Mouse (Mus musculus) cerebellum, postnatal 14 days (tissue): Measurements from ENCODE around the gene Sdk2.
A peak's percentile ranks its signal among the peaks of the same experiment; 100 is the strongest.

Source experiments
- DNase-seq, 2 experiments: peaks; one replicate each; pipeline ENCODE4 v3.0.0; 2021; ENCODE audit warnings: mixed read lengths in 2 of 2

Sdk2 gene

DNA sequence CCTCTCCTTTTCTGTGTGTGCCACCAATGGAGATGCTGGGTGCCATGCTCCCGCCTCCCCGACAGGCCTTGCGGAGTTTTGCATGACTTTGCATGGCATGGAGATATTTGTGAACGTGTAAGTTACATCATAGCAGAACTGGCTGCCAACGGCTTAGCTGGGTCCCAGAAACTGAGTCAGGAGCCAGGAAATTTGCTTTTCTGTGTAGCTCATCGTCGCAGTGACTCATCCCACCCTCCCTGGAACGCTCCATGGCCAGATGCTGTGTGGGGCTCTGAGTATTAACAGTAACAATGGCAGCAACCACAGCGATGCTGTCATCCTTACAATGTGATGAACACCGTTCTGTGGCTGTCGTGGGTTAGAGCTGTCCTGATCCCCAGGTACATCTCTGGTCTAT lies 139.6 kb downstream of the Sdk2 start:
- peak in 1 of 2 experiments; percentile 20 for DNase-seq

DNA sequence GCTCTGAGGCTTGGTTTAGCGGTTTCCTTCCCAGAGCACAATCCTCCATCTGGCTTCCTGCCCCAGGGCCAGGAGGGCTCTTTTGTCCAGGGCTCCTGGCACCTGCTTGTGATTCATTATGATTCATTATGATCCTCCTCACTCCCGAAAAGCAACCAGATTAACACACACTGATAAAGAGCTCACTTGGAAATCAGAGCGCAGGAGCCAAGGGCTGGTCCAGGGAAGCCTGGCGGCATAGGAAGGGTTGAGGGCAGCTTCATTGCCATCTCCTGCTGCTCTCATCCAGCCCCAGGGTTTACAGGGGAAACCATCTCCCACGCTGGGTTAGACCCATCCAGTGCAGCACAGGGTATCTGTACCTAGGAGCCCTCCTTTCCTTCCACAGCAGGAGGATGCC lies 143.7 kb downstream of the Sdk2 start:
- peak; percentile 66 to 72 for DNase-seq

DNA sequence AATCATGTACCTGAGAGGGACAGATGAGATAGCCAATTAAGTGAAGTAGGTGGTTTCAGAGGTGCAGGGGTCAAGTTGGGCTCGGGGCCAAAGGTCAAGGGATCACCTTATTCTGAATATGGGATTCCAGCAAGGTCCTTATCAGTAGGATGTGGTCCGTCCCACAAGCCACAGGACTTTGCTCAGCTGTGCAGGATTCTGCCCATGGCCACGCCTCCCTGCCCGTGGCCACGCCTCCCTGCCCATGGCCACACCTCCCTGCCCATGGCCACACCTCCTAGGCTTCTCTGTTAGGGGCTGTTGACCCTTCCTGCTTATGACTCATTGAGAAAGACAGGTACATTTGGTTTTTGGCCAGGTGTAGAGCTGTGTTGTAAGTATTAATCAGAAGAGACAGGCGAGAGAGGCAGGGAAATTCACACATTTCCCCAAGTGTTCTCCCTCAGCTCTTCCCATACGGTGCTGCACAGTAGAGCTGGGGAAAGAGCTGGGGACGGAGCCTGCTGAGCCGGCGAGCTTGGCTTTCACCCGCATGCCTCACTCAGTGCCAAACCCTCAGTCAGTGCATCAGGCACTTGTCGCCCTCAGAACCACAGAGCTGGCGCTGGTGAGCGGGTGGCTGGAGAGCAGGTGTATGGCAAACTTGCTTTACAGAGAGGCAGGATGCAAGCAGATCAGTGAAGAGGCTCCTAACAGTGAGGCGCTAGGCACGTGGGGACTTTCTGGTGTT lies 163.6 kb downstream of the Sdk2 start:
- peak; percentile 44 to 56 for DNase-seq

DNA sequence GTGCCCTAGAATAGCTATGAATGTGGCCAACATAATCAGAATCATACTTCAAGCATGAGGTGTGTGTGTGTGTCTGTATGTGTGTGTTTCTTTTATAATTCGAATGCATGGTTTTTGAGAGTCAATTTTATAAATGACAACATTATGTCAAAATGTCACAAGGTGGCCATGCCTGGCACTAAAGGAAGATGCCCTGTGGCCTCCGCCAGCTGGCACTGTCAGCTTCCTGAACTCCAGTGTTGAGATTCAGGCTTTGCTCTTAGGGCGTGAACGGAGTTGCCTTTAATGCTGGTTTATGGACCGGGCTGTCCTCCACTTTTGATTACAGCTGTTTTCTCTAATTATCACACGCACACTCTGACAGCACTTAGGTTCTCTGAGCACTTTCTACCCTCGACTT lies 164.9 kb downstream of the Sdk2 start:
- DNase-seq = peak; percentile 60 to 64

DNA sequence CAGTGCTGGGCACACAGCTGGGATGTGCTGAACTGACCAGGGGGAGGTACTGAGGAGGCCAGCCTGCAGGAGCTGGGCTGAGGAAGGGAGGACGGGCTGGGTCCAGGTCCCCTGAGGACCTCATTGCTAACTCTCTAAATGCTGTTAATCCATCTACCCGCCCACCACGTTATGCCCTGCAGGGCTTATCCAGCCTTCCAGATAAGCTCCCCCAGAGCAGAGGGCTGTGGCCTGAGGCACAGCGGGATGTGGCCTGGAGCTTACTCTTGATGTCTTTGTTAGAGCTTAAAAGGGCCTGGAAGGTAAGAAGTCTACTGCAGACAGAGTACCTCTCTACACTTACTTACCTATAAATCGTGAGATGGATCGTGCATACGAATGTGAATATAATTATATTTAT lies 168.2 kb downstream of the Sdk2 start:
- DNase-seq = no peak

DNA sequence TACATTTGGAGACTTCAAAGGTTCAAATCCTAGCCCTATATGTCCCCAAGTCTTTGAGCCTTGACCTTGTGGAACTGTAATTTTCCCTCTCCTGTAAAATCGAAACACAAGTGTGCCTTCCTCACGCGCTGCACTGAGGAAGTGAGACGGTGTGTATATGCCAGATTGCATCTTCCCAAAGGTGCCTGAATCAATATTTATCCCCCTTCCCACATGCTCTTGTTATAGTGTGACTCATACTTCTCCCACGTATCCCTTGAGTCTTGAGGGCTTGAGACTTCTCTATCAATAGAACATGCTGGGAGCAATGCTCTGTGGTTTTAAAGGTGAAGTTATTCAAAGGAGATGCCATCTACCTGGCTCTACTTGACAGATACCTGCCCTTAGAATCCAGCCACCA lies 170.8 kb downstream of the Sdk2 start:
- DNase-seq = no peak

DNA sequence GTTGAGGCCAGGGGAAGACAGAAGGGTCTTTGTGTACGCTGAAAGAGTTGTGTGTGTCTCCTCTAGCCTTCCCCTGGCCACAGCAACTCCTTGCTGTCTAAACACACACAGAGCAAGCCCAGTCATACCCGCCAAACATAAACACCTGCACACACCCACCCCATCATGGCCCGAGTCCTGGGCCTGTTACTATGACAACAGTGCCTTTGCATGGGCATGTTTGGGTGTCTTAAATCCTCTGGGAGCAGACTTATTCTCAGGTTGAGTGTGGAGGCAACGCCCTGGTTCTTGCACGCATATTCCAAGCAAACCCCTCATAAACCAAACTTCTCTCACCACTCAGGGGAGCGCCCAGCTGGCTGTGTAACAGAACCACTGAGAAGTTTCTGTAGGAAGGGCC lies 173.9 kb downstream of the Sdk2 start:
- DNase-seq = no peak

DNA sequence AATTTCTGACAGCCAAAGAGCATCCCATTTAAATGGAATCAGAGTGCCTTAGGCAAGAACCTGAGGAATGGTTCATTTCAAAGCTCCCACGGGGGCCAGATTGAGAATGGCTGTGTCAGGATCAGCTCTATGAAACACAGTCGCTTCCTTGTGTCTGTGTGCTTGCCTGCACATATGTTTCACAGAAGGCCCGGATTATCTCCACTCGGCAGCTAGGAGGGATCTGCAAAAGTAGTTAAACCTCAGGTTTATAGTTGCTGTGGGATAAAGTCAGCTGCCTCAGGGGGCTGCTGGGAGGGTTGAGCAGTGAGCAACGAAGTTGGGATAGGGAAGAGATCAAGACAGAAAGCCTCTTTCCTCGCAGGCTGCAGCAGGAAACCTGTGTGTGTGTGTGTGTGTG lies 174.8 kb downstream of the Sdk2 start:
- no peak for DNase-seq

DNA sequence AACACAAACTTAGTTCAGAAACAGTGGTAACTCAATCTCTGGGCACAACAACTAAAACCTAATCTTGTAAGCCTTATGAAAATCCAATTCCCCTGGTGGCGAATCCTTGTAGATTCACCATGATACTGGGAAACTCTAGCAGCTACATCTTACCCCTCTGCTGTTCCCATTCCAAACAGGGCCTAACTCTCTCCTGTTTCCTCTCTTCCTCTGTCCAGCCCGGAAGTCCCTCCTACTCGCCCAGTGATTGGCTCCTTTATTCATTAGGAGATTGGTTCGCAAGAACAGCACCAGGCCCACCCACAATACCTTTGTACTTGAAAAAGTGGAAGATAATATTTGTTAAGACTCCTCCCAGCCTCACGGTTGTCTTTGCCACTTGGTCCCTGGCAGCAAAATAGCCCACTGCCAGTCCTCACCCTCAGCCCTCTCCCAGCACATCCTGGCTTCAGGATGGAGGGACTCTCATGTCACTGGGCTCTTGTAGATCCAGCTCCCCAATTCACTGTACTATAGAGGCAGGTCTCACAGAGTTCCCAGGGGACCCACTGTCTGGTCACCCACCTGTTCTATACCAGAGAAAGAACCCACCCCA lies 178.6 kb downstream of the Sdk2 start:
- DNase-seq = no peak

DNA sequence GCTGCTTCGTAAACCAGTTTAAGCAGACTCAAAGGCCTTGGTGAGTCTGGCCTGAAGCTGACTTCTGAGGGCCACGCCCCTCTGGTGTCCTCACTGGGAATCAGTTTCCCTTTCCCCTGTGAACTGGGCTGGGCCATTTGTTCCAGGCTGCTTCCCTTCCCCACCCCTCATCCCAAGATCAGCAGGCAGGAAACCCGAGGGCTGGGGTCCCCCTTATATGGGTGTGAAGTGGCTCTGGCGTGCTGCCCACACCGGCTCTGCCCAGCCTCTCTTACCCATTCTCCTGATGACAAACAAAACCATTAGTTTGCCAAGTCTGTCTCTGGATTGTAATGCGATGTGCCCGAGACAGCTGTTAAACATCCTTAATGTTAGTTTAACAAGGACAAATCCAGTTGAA lies 180.5 kb downstream of the Sdk2 start:
- DNase-seq = no peak

DNA sequence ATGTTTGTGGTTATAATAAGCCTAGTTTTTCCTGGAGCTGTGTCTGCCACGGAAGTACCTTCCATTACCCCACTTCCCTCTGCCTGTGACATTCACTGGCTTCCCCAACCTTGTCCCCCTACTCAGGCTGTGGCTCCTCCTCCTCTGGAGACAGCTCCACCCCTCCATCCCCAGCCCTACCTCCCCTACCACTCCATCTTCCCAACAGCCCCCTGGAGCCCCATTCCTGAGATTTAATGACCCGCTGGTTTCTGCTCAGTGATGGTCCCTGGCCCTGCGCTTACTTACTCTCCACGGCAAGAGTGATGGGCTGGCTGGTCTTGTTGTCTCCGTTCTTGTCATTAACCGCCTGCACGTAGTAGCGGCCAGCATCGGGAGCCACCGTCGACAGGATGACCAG lies 181.9 kb downstream of the Sdk2 start:
- no peak for DNase-seq

DNA sequence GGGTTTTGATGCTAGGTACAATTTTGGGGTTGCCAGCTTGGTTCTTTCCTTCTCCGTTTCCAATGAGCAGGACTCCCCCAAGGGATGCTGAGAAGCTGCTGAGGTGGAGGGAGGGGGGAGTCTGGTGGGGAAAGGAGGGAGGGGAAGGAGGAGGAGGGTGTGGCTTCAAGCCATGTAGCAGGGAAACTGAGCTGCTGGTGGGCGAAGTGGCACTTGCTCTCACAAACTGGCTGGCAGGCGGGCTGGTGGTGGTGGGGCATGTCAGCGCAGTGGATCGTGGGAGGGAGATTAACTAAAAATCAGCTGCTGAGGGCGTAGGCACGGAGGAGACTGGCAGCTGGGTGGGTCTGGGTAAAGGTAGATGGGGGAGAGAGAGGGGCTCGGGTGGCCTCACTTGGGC lies 183.8 kb downstream of the Sdk2 start:
- no peak for DNase-seq

DNA sequence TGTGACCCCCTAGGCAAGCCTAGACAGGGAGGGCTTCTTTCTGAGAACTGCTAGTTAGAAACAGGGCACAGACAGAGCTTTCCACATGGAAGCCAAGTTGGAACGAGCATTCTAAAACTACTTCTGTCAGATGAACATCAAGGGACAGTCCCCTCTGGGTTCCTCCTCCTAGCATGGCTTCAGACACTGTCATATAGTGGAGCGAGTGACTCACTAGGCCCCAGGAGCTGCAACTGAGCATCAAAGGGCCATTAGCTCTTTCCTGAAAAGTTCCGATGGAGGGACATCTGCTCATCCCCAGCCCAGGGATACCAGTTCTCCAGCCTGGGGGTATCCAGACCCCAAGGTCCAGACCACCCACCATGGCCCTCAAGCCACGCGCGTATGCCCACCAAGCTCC lies 185.0 kb downstream of the Sdk2 start:
- no peak for DNase-seq

DNA sequence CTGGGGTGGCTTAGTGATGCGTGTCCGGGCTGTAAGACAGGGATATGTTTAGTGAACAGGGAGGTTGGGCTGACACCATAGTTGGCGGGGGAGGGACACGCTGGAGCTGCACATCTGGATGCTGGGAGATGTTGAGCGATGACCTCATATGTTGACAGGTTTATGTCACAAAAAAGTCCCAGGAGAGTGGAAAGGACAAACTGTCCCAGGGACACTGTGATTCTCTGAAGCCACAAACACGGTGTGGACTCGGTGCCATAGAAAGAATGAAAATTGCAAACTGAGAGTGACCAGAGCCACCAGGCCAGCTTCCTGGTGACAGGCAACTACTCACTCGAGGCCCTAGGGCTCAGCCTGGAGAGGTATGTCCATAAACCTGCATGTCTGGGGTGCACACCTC lies 199.8 kb downstream of the Sdk2 start:
- DNase-seq = no peak

DNA sequence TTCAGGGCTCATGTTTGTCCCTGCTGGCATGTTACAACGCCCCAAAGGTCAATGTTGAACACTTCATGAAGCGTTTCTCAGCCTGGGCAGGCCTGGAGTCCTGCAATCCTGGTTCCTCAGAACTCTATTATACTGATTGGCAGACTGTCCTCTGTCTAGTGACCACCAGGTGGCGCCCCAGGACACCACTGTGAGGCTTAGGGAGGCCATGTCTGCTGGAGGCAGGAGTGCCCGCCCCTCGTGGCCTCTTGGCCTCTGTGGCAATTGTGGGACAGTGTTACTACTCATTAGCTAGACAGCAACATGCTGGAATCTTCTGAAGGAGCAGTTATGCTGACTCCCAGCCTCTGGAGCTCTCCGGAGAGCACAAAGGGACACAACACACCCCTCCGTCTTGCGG lies 201.2 kb downstream of the Sdk2 start:
- peak; percentile 92 to 95 for DNase-seq

DNA sequence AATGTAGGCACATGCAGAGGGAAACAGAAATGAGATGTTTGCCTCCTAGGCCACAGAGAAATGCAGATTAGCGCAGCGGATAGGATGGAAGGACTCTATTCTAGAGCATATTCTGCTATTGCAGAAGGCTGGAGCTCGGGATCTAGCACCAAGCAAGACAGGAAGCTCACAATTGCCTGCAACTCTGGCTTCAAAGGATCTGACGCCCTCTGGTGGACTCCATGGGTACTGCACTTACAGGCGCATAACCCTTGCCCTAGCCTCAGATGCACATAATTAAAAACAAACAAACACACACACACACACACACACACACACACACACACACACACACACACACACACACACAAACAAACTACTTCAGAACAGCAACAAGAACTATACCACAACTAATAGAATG lies 203.4 kb downstream of the Sdk2 start:
- peak; percentile 30 to 57 for DNase-seq

DNA sequence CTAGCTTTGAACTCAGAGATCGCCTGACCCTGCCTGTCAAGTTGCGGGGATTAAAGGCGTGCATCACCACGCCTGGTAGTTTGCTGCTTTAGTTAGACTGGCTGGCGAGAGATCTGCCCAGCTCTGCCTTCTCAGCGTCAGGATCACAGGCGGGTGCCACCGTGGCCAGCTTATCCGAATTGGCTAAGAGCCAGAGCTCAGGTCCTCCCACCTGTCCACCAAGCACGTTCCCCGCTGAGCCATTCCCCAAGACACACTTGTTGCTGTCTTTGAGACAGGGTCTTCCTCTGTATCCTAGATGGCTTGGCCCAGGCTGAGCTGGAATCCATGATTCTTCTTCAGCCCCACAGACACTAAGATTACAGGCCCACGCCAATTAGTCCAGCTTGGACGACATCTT lies 211.2 kb downstream of the Sdk2 start:
- peak; percentile 33 to 45 for DNase-seq

DNA sequence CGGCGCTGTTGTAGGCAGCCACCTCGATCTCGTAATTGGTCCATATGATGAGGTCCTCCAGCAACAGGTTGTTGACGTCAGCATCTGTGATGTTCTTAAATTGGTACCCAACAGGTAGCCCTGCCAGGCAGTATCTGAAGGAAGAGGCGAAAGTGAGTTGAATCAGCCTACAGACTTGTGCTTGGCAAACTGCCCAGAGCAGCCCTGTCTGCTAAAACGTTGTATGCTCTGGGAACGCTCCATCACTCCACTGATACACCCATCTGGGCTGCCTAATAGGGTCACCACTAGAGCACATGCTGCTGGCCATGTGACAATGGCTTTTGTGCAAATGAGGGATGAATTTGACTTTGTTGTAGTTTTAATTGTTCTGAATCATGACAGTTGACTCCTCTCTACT lies 215.1 kb downstream of the Sdk2 start:
- DNase-seq = peak in 1 of 2 experiments; percentile 24

DNA sequence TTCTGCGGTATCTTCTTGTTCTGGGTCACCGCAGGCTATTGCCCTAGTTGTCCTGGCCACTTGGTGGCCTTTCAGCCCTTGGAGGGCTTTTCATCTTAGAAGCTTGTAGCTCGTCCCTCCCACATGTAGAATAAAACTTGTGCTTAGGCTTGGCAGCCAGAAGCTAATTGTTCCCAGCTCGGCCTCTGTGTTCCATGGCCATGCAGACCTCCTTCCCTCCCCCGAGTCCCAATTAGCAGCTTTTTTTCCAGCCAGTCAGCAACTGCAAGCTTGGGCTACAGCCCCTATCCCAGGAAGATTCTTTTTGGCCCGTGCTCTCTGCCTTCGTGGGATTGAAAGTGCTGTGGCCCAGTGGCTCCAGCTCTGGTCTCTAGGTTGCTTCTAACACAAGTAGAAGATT lies 217.5 kb downstream of the Sdk2 start:
- DNase-seq = no peak

DNA sequence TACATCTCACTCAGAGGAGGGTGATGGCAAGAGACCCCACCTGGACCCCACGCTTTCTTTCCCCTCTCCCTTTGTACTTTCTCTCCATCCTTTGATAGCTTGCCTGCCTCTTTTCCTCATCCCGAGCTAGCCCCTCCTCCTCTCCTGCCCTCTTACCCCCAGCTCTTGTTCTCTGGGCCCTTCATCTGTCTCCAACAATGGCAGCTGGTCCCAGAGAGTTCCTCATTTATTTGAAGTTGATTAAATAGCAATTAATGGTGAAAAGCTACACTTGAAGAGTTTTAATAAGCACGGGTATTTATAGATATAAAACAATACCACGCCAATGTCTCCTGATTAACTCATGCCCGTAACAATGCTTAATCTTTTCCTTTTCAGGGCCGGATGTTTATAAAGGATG lies 222.9 kb downstream of the Sdk2 start:
- DNase-seq = no peak

DNA sequence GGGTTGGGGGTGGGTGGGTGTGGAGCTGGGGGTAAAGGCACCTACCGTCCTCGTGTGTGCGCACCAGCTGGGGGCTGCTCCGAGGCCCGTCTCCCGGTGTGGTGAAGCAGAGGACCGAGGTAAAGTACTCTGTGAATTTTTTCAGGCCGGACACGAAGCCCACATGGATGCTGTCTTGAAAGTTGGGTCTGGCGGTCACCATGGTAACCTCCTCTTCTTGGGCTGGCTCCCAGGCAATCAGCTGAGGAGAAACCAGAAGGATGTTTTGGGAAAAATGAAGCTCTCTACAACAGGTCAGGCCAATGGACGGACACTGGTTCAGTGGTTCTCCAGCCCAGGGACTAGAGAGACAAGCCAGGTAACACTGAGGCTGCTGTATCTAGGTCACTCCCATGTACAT lies 224.0 kb downstream of the Sdk2 start:
- DNase-seq = no peak

DNA sequence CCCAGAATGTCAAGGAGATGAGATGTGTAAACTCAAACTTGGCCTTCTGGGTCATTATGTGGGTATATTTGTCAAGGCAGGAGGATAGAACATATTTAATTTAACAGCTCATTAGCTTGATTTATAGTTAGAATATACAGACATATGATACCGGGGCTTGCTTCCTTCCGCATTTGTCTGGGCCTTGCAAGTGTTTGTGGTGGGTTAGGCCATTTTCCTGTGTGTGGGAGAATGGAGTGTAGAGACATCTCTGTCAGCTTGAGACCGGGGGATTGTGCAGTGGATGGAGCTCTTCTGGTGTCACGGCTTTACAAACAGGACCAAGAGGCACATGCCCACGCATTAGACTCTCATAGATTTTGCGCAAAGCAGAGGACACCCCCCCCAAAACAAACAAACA lies 235.2 kb downstream of the Sdk2 start:
- DNase-seq = no peak

DNA sequence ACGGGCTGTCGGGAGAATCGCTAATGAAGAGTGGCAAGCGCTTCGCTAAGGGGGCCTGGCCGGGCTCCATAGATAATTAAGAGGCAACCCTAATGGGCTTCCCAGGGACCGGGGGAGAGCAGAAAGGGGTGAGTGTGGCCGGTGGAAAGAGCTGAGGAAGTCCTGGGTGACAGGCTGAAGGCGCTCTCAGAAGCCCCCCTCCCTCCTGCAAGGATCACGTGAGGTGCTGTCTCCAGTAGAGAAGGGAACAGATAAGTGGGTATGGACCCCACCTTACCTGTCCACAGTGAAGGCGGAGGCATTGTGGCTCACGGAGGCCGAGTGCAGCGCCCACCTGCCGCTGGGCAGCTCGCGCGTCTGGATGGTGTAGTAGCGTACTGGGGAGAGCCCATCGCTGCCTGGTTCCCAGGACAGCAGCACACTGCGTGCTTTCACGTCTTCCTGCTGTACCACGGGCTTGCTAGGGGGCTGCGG lies 238.7 kb downstream of the Sdk2 start:
- DNase-seq = no peak

DNA sequence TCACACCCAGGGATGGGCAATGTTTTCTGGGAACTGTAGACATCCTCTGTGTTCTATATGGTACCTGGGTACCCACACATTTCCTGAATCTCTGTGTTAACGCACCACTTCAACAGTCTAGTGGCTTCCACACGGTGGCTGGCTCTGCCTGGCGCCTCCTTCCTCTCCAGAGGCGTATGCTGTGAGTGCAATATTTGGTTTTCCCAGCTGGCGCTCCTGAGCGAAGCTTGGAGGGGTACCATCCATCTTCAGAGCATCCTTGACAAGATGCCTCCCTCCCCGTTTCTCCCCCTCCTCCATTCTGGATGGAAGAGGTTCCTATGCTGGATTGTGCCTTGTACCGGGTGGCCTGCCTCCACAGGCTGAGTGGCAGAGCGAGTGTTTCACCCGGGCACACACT lies 246.8 kb downstream of the Sdk2 start:
- no peak for DNase-seq

DNA sequence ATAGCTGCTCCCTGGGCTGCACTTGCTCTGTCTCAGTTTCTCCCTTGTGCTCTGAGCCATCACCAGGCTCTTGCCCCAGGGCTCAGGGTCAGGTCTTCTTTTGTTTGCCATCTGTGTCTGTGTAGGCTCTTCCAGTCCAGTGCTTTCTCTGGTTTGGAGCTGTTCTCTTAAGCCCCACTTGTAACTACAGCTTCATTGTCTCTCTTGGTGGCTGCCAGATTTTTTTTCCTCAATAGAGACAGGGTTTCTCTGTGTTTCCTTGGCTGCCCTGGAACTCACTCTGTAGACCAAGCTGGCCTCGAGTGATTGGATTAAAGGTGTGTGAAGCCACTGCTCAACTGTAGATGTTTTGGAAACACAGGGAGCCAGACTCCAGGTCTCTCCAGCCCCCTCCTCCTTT lies 247.8 kb downstream of the Sdk2 start:
- no peak for DNase-seq
